Mouse (Mus musculus) liver, adult 2 months (tissue): ENCODE measurements around the gene Mgme1.

Experiments used
- CTCF ChIP-seq: fragments of 200-500 bp; IDR thresholded peaks from 2 replicates; pipeline ENCODE4 v1.5.1; 2011; ENCODE audit warnings: low read depth, low read length, control low read depth
- POLR2A ChIP-seq: fragments of 200-500 bp; IDR thresholded peaks from 2 replicates; pipeline ENCODE4 v1.6.1; 2011; ENCODE audit warnings: low read length, control low read depth; ENCODE audit not compliant: insufficient read depth; ENCODE audit errors: extremely low read depth

- no peak for TF ChIP-seq CTCF
- no peak for TF ChIP-seq POLR2A
These were observed 21.3 kb downstream of the Mgme1 start for GRCm38 (mm10) chr2:144291600-144292305.
